Mouse (Mus musculus) heart, adult 2 months (tissue): ENCODE data around the gene Trim30b.
"Not testable (repeated sequence)": the region's sequence is repeated elsewhere in the genome, so short reads cannot be mapped to it uniquely, and the experiment has no call there.

Experiments used
- CTCF ChIP-seq: fragments of 200-600 bp; IDR thresholded peaks from 2 replicates; pipeline ENCODE4 v1.8.1; 2022; ENCODE audit warnings: antibody characterized with exemption, mild to moderate bottlenecking, moderate library complexity
- EP300 ChIP-seq: fragments of 200-500 bp; IDR thresholded peaks from 2 replicates; pipeline ENCODE4 v1.6.1; 2011; ENCODE audit warnings: low read depth, low read length, control low read depth; ENCODE audit not compliant: insufficient read depth

- TF ChIP-seq CTCF, EP300: not testable (repeated sequence)
These were observed 28.9 kb downstream of the Trim30b start for GRCm38 (mm10) chr7:104340744-104341143.
